Mouse (Mus musculus): ENCODE data around the gene Mrps11. TPM values are rescaled to one million over a fixed set of nuclear protein-coding genes. Genes with fewer than 3 reads are reported as not detected.
A peak's percentile ranks its signal among the peaks of the same experiment; 100 is the strongest.

Mrps11 gene
- polyA plus RNA-seq, 1 experiment from 2014 or later, result 40.6 TPM

DNA sequence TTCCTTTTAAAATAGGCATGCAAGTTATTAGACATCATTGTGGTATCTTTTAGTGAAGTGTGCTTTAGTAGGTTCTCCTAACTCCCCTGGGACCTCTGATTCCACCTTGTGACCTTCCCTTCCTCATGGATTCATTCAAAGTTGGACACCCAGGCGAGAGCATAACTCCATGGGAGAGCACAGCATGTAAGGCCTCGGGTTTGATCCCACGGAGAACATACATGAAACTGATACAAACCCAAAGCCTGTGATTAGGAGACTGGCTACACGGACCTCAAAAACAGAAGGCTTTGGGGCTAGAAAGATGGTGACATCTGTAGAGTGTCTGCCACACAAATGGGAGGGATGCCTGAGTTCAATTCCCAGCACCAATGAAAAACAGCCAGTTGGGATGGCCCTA, 30.0 kb upstream of the Mrps11 start:
- H3K9me3 ChIP-seq (ENCODE audit: control insufficient read depth), result no peaks in the 10 kb centered on the region

GRCm38 (mm10) chr7:78753752-78754457, 29.0 kb upstream of the Mrps11 start:
- WGBS, result 76% methylated on average over 7 of the region's 7 CpGs
- Histone ChIP-seq H3K27me3 (replicated peaks; ENCODE audit: control insufficient read depth, insufficient read depth, low read length) (no peaks in the 10 kb centered on the region), H3K27ac (ENCODE audit: low read depth, low read length) (no peak overlapping the region), H3K4me1 (replicated peaks; ENCODE audit: control insufficient read depth, insufficient read depth, low read length) (no peaks in the 10 kb centered on the region), H3K9ac (ENCODE audit: low read depth, low read length) (no peak overlapping the region), H3K4me3 (ENCODE audit: low read depth, low read length) (no peak overlapping the region), H3K9me3 (ENCODE audit: control insufficient read depth) (no peaks in the 10 kb centered on the region), H3K36me3 (ENCODE audit: control insufficient read depth, insufficient read depth) (no peaks in the 10 kb centered on the region), H3K4me2 (replicated peaks; ENCODE audit: low read depth) (no peak overlapping the region)
- no peak for TF ChIP-seq CTCF (IDR thresholded peaks at IDR 0.05; ENCODE audit: low read depth)
- ATAC-seq, result no peak

More for the DNA sequence above, 30.0 kb upstream of the Mrps11 start:
- H3K27me3 ChIP-seq (replicated peaks; ENCODE audit: control insufficient read depth, insufficient read depth, low read length), result no peaks in the 10 kb centered on the region
- no peak overlapping the region for H3K27ac ChIP-seq (ENCODE audit: low read depth, low read length)
- no peak overlapping the region for H3K4me2 ChIP-seq (replicated peaks; ENCODE audit: low read depth)
- no peaks in the 10 kb centered on the region for H3K36me3 ChIP-seq (ENCODE audit: control insufficient read depth, insufficient read depth)
- H3K4me3 ChIP-seq (ENCODE audit: low read depth, low read length), result no peak overlapping the region
- no peak for ATAC-seq
- no peak overlapping the region for H3K9ac ChIP-seq (ENCODE audit: low read depth, low read length)
- TF ChIP-seq CTCF (IDR thresholded peaks at IDR 0.05; ENCODE audit: low read depth), result no peak
- H3K4me1 ChIP-seq (replicated peaks; ENCODE audit: control insufficient read depth, insufficient read depth, low read length), result no peaks in the 10 kb centered on the region
- 84% methylated on average over 4 of the region's 4 CpGs for WGBS

GRCm38 (mm10) chr7:78754458-78755000, 28.4 kb upstream of the Mrps11 start:
- no peaks in the 10 kb centered on the region for H3K4me1 ChIP-seq (replicated peaks; ENCODE audit: control insufficient read depth, insufficient read depth, low read length)
- no peaks in the 10 kb centered on the region for H3K9me3 ChIP-seq (ENCODE audit: control insufficient read depth)
- H3K36me3 ChIP-seq (ENCODE audit: control insufficient read depth, insufficient read depth), result no peaks in the 10 kb centered on the region
- WGBS, result 71% methylated on average over 8 of the region's 8 CpGs
- no peak overlapping the region for H3K4me3 ChIP-seq (ENCODE audit: low read depth, low read length)
- no peak for TF ChIP-seq CTCF (IDR thresholded peaks at IDR 0.05; ENCODE audit: low read depth)
- no peak overlapping the region for H3K27ac ChIP-seq (ENCODE audit: low read depth, low read length)
- no peak overlapping the region for H3K9ac ChIP-seq (ENCODE audit: low read depth, low read length)
- no peaks in the 10 kb centered on the region for H3K27me3 ChIP-seq (replicated peaks; ENCODE audit: control insufficient read depth, insufficient read depth, low read length)
- no peak overlapping the region for H3K4me2 ChIP-seq (replicated peaks; ENCODE audit: low read depth)
- ATAC-seq, result no peak

GRCm38 (mm10) chr7:78763801-78764200, 19.1 kb upstream of the Mrps11 start:
- 85% methylated on average over 3 of the region's 3 CpGs for WGBS
- Histone ChIP-seq H3K9me3 (ENCODE audit: control insufficient read depth) (no peaks in the 10 kb centered on the region), H3K27ac (ENCODE audit: low read depth, low read length) (no peak overlapping the region), H3K4me3 (ENCODE audit: low read depth, low read length) (no peak overlapping the region), H3K27me3 (replicated peaks; ENCODE audit: control insufficient read depth, insufficient read depth, low read length) (0 out of 2 replicates have a peak, but pooled peaks cover 4% of the 10 kb centered on the region), H3K4me1 (replicated peaks; ENCODE audit: control insufficient read depth, insufficient read depth, low read length) (no peaks in the 10 kb centered on the region), H3K9ac (ENCODE audit: low read depth, low read length) (no peak overlapping the region), H3K4me2 (replicated peaks; ENCODE audit: low read depth) (no peak overlapping the region), H3K36me3 (ENCODE audit: control insufficient read depth, insufficient read depth) (no peaks in the 10 kb centered on the region)
- TF ChIP-seq CTCF (IDR thresholded peaks at IDR 0.05; ENCODE audit: low read depth), result no peak
- ATAC-seq, result no peak

DNA sequence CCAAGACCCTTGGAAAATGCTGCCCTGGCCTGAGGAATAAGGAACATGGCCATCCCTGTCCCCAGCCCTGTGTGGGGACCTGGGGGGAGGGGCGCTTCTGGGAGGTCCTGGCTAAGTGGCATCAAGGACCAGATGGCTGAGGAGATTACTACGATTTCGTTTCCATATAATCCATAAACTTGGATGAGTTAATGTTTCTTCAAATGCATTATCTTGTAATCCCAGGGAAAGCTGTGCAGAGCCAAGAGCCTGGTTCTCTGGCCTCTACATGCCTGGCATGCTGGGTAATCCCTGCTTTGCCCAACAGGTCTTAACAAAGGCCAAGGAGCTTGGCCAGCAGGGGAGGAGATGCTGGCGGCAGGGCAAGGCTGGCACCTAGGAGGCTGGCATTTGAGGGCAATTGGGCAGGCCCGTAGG, 17.7 kb upstream of the Mrps11 start:
- 72% methylated on average over 5 of the region's 5 CpGs for WGBS
- H3K27me3 ChIP-seq (replicated peaks; ENCODE audit: control insufficient read depth, insufficient read depth, low read length), result 0 out of 2 replicates have a peak, but pooled peaks cover 4% of the 10 kb centered on the region

GRCm38 (mm10) chr7:78766019-78766683, 16.8 kb upstream of the Mrps11 start:
- 22% methylated on average over 18 of the region's 18 CpGs for WGBS
- Histone ChIP-seq H3K27ac (ENCODE audit: low read depth, low read length) (no peak overlapping the region), H3K9ac (ENCODE audit: low read depth, low read length) (no peak overlapping the region), H3K27me3 (replicated peaks; ENCODE audit: control insufficient read depth, insufficient read depth, low read length) (0 out of 2 replicates have a peak, but pooled peaks cover 4% of the 10 kb centered on the region), H3K4me1 (replicated peaks; ENCODE audit: control insufficient read depth, insufficient read depth, low read length) (no peaks in the 10 kb centered on the region), H3K4me3 (ENCODE audit: low read depth, low read length) (no peak overlapping the region), H3K36me3 (ENCODE audit: control insufficient read depth, insufficient read depth) (no peaks in the 10 kb centered on the region), H3K4me2 (replicated peaks; ENCODE audit: low read depth) (no peak overlapping the region), H3K9me3 (ENCODE audit: control insufficient read depth) (no peaks in the 10 kb centered on the region)
- ATAC-seq, result no peak
- peak; percentile 84 for TF ChIP-seq CTCF (IDR thresholded peaks at IDR 0.05; ENCODE audit: low read depth)

More for the DNA sequence above, 17.7 kb upstream of the Mrps11 start:
- H3K27ac ChIP-seq (ENCODE audit: low read depth, low read length), result no peak overlapping the region
- no peak for TF ChIP-seq CTCF (IDR thresholded peaks at IDR 0.05; ENCODE audit: low read depth)
- no peaks in the 10 kb centered on the region for H3K36me3 ChIP-seq (ENCODE audit: control insufficient read depth, insufficient read depth)
- H3K9ac ChIP-seq (ENCODE audit: low read depth, low read length), result no peak overlapping the region
- ATAC-seq, result no peak
- H3K4me2 ChIP-seq (replicated peaks; ENCODE audit: low read depth), result no peak overlapping the region
- H3K4me1 ChIP-seq (replicated peaks; ENCODE audit: control insufficient read depth, insufficient read depth, low read length), result no peaks in the 10 kb centered on the region
- no peak overlapping the region for H3K4me3 ChIP-seq (ENCODE audit: low read depth, low read length)
- no peaks in the 10 kb centered on the region for H3K9me3 ChIP-seq (ENCODE audit: control insufficient read depth)
